Mouse (Mus musculus) cerebellum, adult 11-12 months (tissue): ENCODE measurements around the gene Vwa8.

ENCODE experiments used
- DNase-seq: peaks from one replicate; pipeline ENCODE4 v3.0.0; 2022

Gene Vwa8

GRCm38 (mm10) chr14:78848941-78849911 lies at the start of gene Vwa8:
Gene Vwa8, plus strand, starts transcription at chr14:78849052.
- peak; percentile 83 for DNase-seq

- DNase-seq, result no peak
These were observed 46.5 kb upstream of the Vwa8 start for GRCm38 (mm10) chr14:78802378-78802777.

- no peak for DNase-seq
These were observed 44.9 kb upstream of the Vwa8 start for GRCm38 (mm10) chr14:78803924-78804323.

- DNase-seq, result no peak
These were observed 36.0 kb upstream of the Vwa8 start for GRCm38 (mm10) chr14:78812896-78813295.

GRCm38 (mm10) chr14:78816411-78816810 lies 32.4 kb upstream of the Vwa8 start:
- no peak for DNase-seq

- no peak for DNase-seq
These were observed 31.2 kb upstream of the Vwa8 start for GRCm38 (mm10) chr14:78817651-78818050.

GRCm38 (mm10) chr14:78818406-78818805 lies 30.4 kb upstream of the Vwa8 start:
- no peak for DNase-seq

GRCm38 (mm10) chr14:78824013-78824412 lies 24.8 kb upstream of the Vwa8 start:
- DNase-seq, result no peak

GRCm38 (mm10) chr14:78824507-78824906 lies 24.3 kb upstream of the Vwa8 start:
- no peak for DNase-seq

GRCm38 (mm10) chr14:78831158-78831557 lies 17.7 kb upstream of the Vwa8 start:
- no peak for DNase-seq

- no peak for DNase-seq
These were observed 904 bp upstream of the Vwa8 start for GRCm38 (mm10) chr14:78847948-78848347.

- no peak for DNase-seq
These were observed 375 bp upstream of the Vwa8 start for GRCm38 (mm10) chr14:78848477-78848876.

GRCm38 (mm10) chr14:78849961-78850578 lies 1.2 kb downstream of the Vwa8 start:
- DNase-seq, result no peak

GRCm38 (mm10) chr14:78850666-78851065 lies 1.8 kb downstream of the Vwa8 start:
- DNase-seq, result no peak

GRCm38 (mm10) chr14:78851366-78851765 lies 2.5 kb downstream of the Vwa8 start:
- no peak for DNase-seq

GRCm38 (mm10) chr14:78852401-78853246 lies 3.8 kb downstream of the Vwa8 start:
- no peak for DNase-seq

GRCm38 (mm10) chr14:78861156-78861555 lies 12.3 kb downstream of the Vwa8 start:
- DNase-seq, result no peak

- DNase-seq, result no peak
These were observed 21.2 kb downstream of the Vwa8 start for GRCm38 (mm10) chr14:78870036-78870435.

- no peak for DNase-seq
These were observed 28.3 kb downstream of the Vwa8 start for GRCm38 (mm10) chr14:78877176-78877575.

GRCm38 (mm10) chr14:78878402-78879045 lies 29.7 kb downstream of the Vwa8 start:
- no peak for DNase-seq

GRCm38 (mm10) chr14:78880879-78881278 lies 32.0 kb downstream of the Vwa8 start:
- no peak for DNase-seq

GRCm38 (mm10) chr14:78881563-78881962 lies 32.7 kb downstream of the Vwa8 start:
- no peak for DNase-seq
